Mouse (Mus musculus) CH12.LX (cell line): ENCODE results near the gene Sdc4.

Source experiments
- CHD1 ChIP-seq: IDR thresholded peaks from 2 replicates; pipeline ENCODE4 v1.6.1; 2012; ENCODE audit warnings: low read depth, low read length, improper control_type of control experiment, inconsistent platforms
- EP300 ChIP-seq: IDR thresholded peaks from 2 replicates; pipeline ENCODE4 v1.6.1; 2011; ENCODE audit warnings: low read length, improper control_type of control experiment
- ETS1 ChIP-seq: conservative IDR thresholded peaks from 2 replicates; pipeline ENCODE4 v1.6.1; 2012; ENCODE audit warnings: low read depth, mild to moderate bottlenecking, inconsistent platforms, low read length, improper control_type of control experiment, moderate library complexity
- IRF4 ChIP-seq: IDR thresholded peaks from 2 replicates; pipeline ENCODE4 v1.6.1; 2014; ENCODE audit warnings: low read depth, mild to moderate bottlenecking, inconsistent platforms, low read length, improper control_type of control experiment
- MEF2A ChIP-seq: IDR thresholded peaks from 2 replicates; pipeline ENCODE4 v1.6.1; 2014; ENCODE audit warnings: low read depth, mild to moderate bottlenecking, inconsistent platforms, low read length, improper control_type of control experiment, borderline replicate concordance
- UBTF ChIP-seq: IDR thresholded peaks from 2 replicates; pipeline ENCODE4 v1.6.1; 2012; ENCODE audit warnings: low read depth, mild to moderate bottlenecking, inconsistent platforms, low read length, improper control_type of control experiment, moderate library complexity

- no peak for TF ChIP-seq CHD1
- no peak; the same call in 1 of the 2 replicates for TF ChIP-seq EP300
- TF ChIP-seq UBTF, result no peak
- TF ChIP-seq ETS1, result peak; percentile 78
- TF ChIP-seq MEF2A, result peak; percentile 84
- peak; percentile 54 for TF ChIP-seq IRF4
These were observed 643 bp downstream of the Sdc4 start for GRCm38 (mm10) chr2:164443051-164443437.
